Comparison of ENCODE assay signal across 40 mouse cellular contexts in the genomic region with DNA sequence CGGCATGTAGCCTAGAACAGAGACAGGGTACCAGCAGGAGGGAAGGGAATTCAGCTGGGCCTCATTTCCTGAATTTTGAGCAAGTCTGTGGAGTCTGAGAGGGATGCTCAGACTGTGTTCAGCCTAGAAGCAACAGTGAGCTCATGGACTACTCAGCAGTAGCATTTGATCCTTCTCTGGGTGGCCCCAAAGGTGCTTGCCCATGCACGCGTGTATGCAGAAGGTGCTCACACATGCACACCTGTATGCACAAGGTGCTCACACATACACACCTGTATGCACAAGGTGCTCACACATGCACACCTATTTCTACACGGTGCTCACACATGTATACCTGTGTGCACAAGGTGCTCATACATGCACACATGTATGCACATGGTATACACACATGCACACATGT. TPM values are rescaled to one million over a fixed set of nuclear protein-coding genes. Genes with fewer than 3 reads are reported as not detected.
"Had no signal": no experiment of that assay in that cellular context is flagged by ENCODE, and none has a peak within 500 bp of the region (broad histone marks: within the 10 kb centered on the region; RNA-seq: fewer than 3 reads in every experiment).

No protein-coding gene starts in this region.

- DNase-seq: forebrain, postnatal 0 days; gastrocnemius, postnatal 14 days; gastrocnemius, postnatal 36 days; kidney, adult 11 months; kidney, adult 2 months; kidney, adult 9 months; kidney, postnatal 14 days; kidney, postnatal 36 days; left cerebral cortex, postnatal 4 days had no signal

- H3K27me3 ChIP-seq: forebrain, embryonic 15.5 days; heart, embryonic 13.5 days; hindbrain, embryonic 12.5 days; hindbrain, embryonic 15.5 days; kidney, embryonic 15.5 days; limb, embryonic 13.5 days; limb, embryonic 15.5 days had no signal

- H3K27ac ChIP-seq: forebrain, embryonic 15.5 days; hindbrain, embryonic 12.5 days; kidney, embryonic 15.5 days; kidney, postnatal 0 days; limb, embryonic 13.5 days; liver, embryonic 12.5 days had no signal

- H3K9me3 ChIP-seq: forebrain, embryonic 15.5 days; heart, embryonic 13.5 days; hindbrain, embryonic 12.5 days; hindbrain, embryonic 15.5 days; kidney, embryonic 15.5 days; limb, embryonic 13.5 days; limb, embryonic 15.5 days; liver, embryonic 12.5 days had no signal

- H3K4me3 ChIP-seq: forebrain, embryonic 15.5 days; heart, embryonic 13.5 days; hindbrain, embryonic 12.5 days; hindbrain, embryonic 15.5 days; kidney, embryonic 15.5 days; limb, embryonic 13.5 days; limb, embryonic 15.5 days; liver, embryonic 12.5 days had no signal

- H3K9ac ChIP-seq: forebrain, embryonic 15.5 days; forebrain, postnatal 0 days; hindbrain, embryonic 12.5 days; hindbrain, embryonic 15.5 days; kidney, embryonic 15.5 days; limb, embryonic 13.5 days; limb, embryonic 15.5 days; liver, embryonic 12.5 days had no signal

- H3K4me2 ChIP-seq: forebrain, embryonic 15.5 days; heart, embryonic 11.5 days; heart, embryonic 13.5 days; hindbrain, embryonic 12.5 days; hindbrain, embryonic 15.5 days; kidney, embryonic 15.5 days; limb, embryonic 13.5 days; limb, embryonic 15.5 days; liver, embryonic 12.5 days had no signal

- H3K36me3 ChIP-seq: forebrain, embryonic 15.5 days; heart, embryonic 13.5 days; hindbrain, embryonic 12.5 days; hindbrain, embryonic 15.5 days; kidney, embryonic 15.5 days; limb, embryonic 13.5 days; limb, embryonic 15.5 days; liver, embryonic 12.5 days had no signal

- ATAC-seq: forebrain, embryonic 15.5 days; forebrain, postnatal 0 days; intestine, embryonic 16.5 days; liver, embryonic 12.5 days had no signal

RNA-seq across cellular contexts. Expression of gene Tcl1b2, which starts 37.0 kb away (rescaled TPM):
- total RNA-seq: forebrain, postnatal 0 days; gastrocnemius, adult 18-20 months; gastrocnemius, adult 8-10 months; gastrocnemius, postnatal 14 days; gastrocnemius, postnatal 36 days; heart, adult 18-20 months; heart, adult 8-10 months; heart, postnatal 10 days; hematopoietic stem cell, adult 5-6 weeks; layer of hippocampus, adult 18-20 months; layer of hippocampus, adult 8-10 months; layer of hippocampus, postnatal 14 days; layer of hippocampus, postnatal 36 days; left cerebral cortex, adult 18-20 months; left cerebral cortex, adult 8-10 months; left cerebral cortex, postnatal 10 days; left cerebral cortex, postnatal 25 days; left cerebral cortex, postnatal 4 days; liver, adult 2 months had no signal
- polyA plus RNA-seq: forebrain, embryonic 15.5 days; forebrain, postnatal 0 days; gonadal fat pad, adult 2 months; heart, embryonic 11.5 days; heart, embryonic 13.5 days; heart, embryonic 16.5 days; hindbrain, embryonic 12.5 days; hindbrain, embryonic 15.5 days; intestine, embryonic 14.5 days; intestine, embryonic 16.5 days; kidney, adult 2 months; kidney, embryonic 15.5 days; kidney, postnatal 0 days; large intestine, adult 2 months; limb, embryonic 11.5 days; limb, embryonic 13.5 days; limb, embryonic 15.5 days; liver, adult 2 months; liver, embryonic 12.5 days had no signal

RNA-seq across cellular contexts. Expression of gene Tcl1b1, which starts 50.6 kb away (rescaled TPM):
- total RNA-seq: forebrain, postnatal 0 days; gastrocnemius, adult 18-20 months; gastrocnemius, adult 8-10 months; gastrocnemius, postnatal 14 days; gastrocnemius, postnatal 36 days; heart, adult 18-20 months; heart, adult 8-10 months; heart, postnatal 10 days; hematopoietic stem cell, adult 5-6 weeks; layer of hippocampus, adult 18-20 months; layer of hippocampus, adult 8-10 months; layer of hippocampus, postnatal 14 days; layer of hippocampus, postnatal 36 days; left cerebral cortex, adult 18-20 months; left cerebral cortex, adult 8-10 months; left cerebral cortex, postnatal 10 days; left cerebral cortex, postnatal 25 days; left cerebral cortex, postnatal 4 days; liver, adult 2 months had no signal
- polyA plus RNA-seq: forebrain, embryonic 15.5 days; forebrain, postnatal 0 days; gonadal fat pad, adult 2 months; heart, embryonic 11.5 days; heart, embryonic 13.5 days; heart, embryonic 16.5 days; hindbrain, embryonic 12.5 days; hindbrain, embryonic 15.5 days; intestine, embryonic 14.5 days; intestine, embryonic 16.5 days; kidney, adult 2 months; kidney, embryonic 15.5 days; kidney, postnatal 0 days; large intestine, adult 2 months; limb, embryonic 11.5 days; limb, embryonic 13.5 days; limb, embryonic 15.5 days; liver, adult 2 months; liver, embryonic 12.5 days had no signal
